Comparison of ENCODE assay signal across 9 mouse cellular contexts in the genomic region with DNA sequence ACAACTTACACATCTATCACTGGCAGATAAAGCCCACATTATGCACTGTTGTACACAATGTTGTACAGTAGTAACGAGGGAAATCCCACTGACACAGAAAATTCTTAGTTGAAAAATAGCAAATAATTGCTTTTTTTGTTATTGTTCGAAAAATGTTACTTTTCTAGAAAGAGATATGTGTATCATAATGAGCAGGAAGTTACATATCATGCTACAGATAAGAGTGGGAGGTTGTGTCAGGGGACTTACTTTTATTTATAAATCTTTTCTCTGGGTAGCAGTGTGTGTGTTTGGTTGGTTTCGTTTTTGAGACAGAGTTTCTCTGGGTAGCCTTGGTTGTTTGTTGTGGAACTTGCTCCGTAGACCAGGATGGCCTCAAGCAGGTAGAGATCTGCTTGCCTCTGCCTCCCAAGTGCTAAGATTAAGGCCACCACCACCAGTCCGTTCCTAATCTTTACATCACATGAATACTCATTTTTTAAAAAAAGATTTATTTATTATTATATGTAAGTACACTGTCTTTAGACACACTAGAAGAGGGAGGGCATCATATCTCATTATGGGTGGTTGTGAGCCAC. TPM values are rescaled to one million over a fixed set of nuclear protein-coding genes. Genes with fewer than 3 reads are reported as not detected.
DNase-seq lines count a peak whose midpoint lies in the region; ATAC-seq and TF ChIP-seq lines count a peak whose summit lies in the region.
"Had no signal": no experiment of that assay in that cellular context is flagged by ENCODE, and none has a peak within 500 bp of the region (broad histone marks: within the 10 kb centered on the region; RNA-seq: fewer than 3 reads in every experiment).

No protein-coding gene starts in this region.

- peaks cover 7% of the 10 kb centered on the region; the same call in 1 of the 2 replicates for H3K36me3 ChIP-seq in lung, postnatal 0 days (ENCODE audit: insufficient read depth, low read length)
- peaks cover 25% of the 10 kb centered on the region for H3K36me3 ChIP-seq in embryonic facial prominence, embryonic 12.5 days
- H3K36me3 ChIP-seq in limb, embryonic 12.5 days, result peaks cover 28% of the 10 kb centered on the region
- peaks cover 22% of the 10 kb centered on the region for H3K36me3 ChIP-seq in stomach, embryonic 14.5 days (ENCODE audit: control insufficient read depth, insufficient read depth, low read length)

- intact Hi-C loops in left cerebral cortex, postnatal 36 days (cut with DNase I), result no loop called here

- no peaks in the 10 kb centered on the region for H3K9me3 ChIP-seq in lung, postnatal 0 days (ENCODE audit: low read length)
- H3K9me3 ChIP-seq in embryonic facial prominence, embryonic 12.5 days, result no peaks in the 10 kb centered on the region
- H3K9me3 ChIP-seq in limb, embryonic 12.5 days, result no peaks in the 10 kb centered on the region
- no peaks in the 10 kb centered on the region for H3K9me3 ChIP-seq in stomach, embryonic 14.5 days (ENCODE audit: control insufficient read depth, low read depth, low read length)

- peaks cover 4% of the 10 kb centered on the region for H3K4me1 ChIP-seq in lung, postnatal 0 days (ENCODE audit: insufficient read depth, low read depth, low read length)
- peaks cover 11% of the 10 kb centered on the region for H3K4me1 ChIP-seq in embryonic facial prominence, embryonic 12.5 days
- peaks cover 16% of the 10 kb centered on the region for H3K4me1 ChIP-seq in limb, embryonic 12.5 days (replicated peaks)
- peaks cover 8% of the 10 kb centered on the region for H3K4me1 ChIP-seq in stomach, embryonic 14.5 days (ENCODE audit: control insufficient read depth, insufficient read depth, low read length)

- 0 out of 2 replicates have a peak overlapping the region, but pooled peaks have one; percentile 44 for H3K9ac ChIP-seq in lung, postnatal 0 days (replicated peaks; ENCODE audit: low read depth)
- no peak overlapping the region for H3K9ac ChIP-seq in embryonic facial prominence, embryonic 12.5 days
- H3K9ac ChIP-seq in limb, embryonic 12.5 days (replicated peaks), result peak overlapping the region; percentile 90
- H3K9ac ChIP-seq in stomach, embryonic 14.5 days (replicated peaks; ENCODE audit: low read depth, low read length), result 0 out of 2 replicates have a peak overlapping the region, but pooled peaks have one; percentile 61

- TF ChIP-seq EP300 in lung, postnatal 0 days (IDR thresholded peaks at IDR 0.05), result no peak

- DNase-seq in lung, postnatal 0 days (ENCODE audit: low spot score), result no peak
- no peak for DNase-seq in lung, adult 18-20 months
- no peak for DNase-seq in left cerebral cortex, postnatal 36 days (ENCODE audit: low spot score in 2 of 2)
- no peak for DNase-seq in right cerebral cortex, postnatal 10 days (ENCODE audit: low spot score in 2 of 2)
- DNase-seq in adrenal gland, postnatal 10 days, result no peak
- DNase-seq: cerebellum, adult 9-10 months had no signal

- WGBS in lung, postnatal 0 days, result 78% methylated on average over 5 of the region's 5 CpGs
- 87% methylated on average over 5 of the region's 5 CpGs for WGBS in embryonic facial prominence, embryonic 12.5 days
- 88% methylated on average over 5 of the region's 5 CpGs for WGBS in limb, embryonic 12.5 days
- WGBS in stomach, embryonic 14.5 days, result 81% methylated on average over 5 of the region's 5 CpGs

- H3K27me3 ChIP-seq in lung, postnatal 0 days (replicated peaks; ENCODE audit: insufficient read depth, low read length), result no peaks in the 10 kb centered on the region
- no peaks in the 10 kb centered on the region for H3K27me3 ChIP-seq in embryonic facial prominence, embryonic 12.5 days
- no peaks in the 10 kb centered on the region for H3K27me3 ChIP-seq in limb, embryonic 12.5 days
- H3K27me3 ChIP-seq in stomach, embryonic 14.5 days (ENCODE audit: control insufficient read depth, insufficient read depth, low read length), result no peaks in the 10 kb centered on the region

- H3K27ac ChIP-seq in lung, postnatal 0 days (ENCODE audit: low read length), result no peak overlapping the region
- H3K27ac ChIP-seq in embryonic facial prominence, embryonic 12.5 days, result no peak overlapping the region
- H3K27ac ChIP-seq in limb, embryonic 12.5 days, result no peak overlapping the region; the same call in 1 of the 2 replicates
- H3K27ac ChIP-seq in stomach, embryonic 14.5 days (ENCODE audit: low read length), result 0 out of 2 replicates have a peak overlapping the region, but pooled peaks have one; percentile 87

- ATAC-seq in lung, postnatal 0 days, result no peak
- no peak for ATAC-seq in embryonic facial prominence, embryonic 12.5 days (ENCODE audit: insufficient number of reproducible peaks, insufficient read depth, low FRiP score, low TSS enrichment)
- no peak for ATAC-seq in limb, embryonic 12.5 days (ENCODE audit: insufficient number of reproducible peaks, insufficient read depth, low FRiP score, low TSS enrichment, low read depth)
- ATAC-seq in stomach, embryonic 14.5 days (ENCODE audit: insufficient number of reproducible peaks, insufficient read depth, low FRiP score, low read depth), result no peak

- peak overlapping the region; percentile 59 for H3K4me2 ChIP-seq in lung, postnatal 0 days (replicated peaks; ENCODE audit: low read depth, low read length)
- peak overlapping the region; percentile 95 for H3K4me2 ChIP-seq in embryonic facial prominence, embryonic 12.5 days (replicated peaks)
- H3K4me2 ChIP-seq in limb, embryonic 12.5 days, result peak overlapping the region; percentile 66
- H3K4me2 ChIP-seq in stomach, embryonic 14.5 days (replicated peaks; ENCODE audit: low read depth, low read length), result peak overlapping the region; percentile 48

- peak overlapping the region; percentile 70; the same call in 1 of the 2 replicates for H3K4me3 ChIP-seq in lung, postnatal 0 days (ENCODE audit: low read depth, low read length)
- H3K4me3 ChIP-seq in embryonic facial prominence, embryonic 12.5 days, result peak overlapping the region; percentile 88
- H3K4me3 ChIP-seq in limb, embryonic 12.5 days (replicated peaks), result peak overlapping the region; percentile 87
- peak overlapping the region; percentile 69 for H3K4me3 ChIP-seq in stomach, embryonic 14.5 days (ENCODE audit: low read depth, low read length)

- no peak for TF ChIP-seq CTCF in lung, postnatal 0 days (IDR thresholded peaks at IDR 0.05)

RNA-seq across cellular contexts. Expression of a gene that starts 1.0 kb away (rescaled TPM):
- 11.1 and 11.4 TPM in 2 replicates for polyA plus RNA-seq in lung, postnatal 0 days (2015; fragmentation: Nextera tagmentation; extraction: Ambion mirVana)
- polyA plus RNA-seq in embryonic facial prominence, embryonic 12.5 days (2016; fragmentation: Nextera tagmentation; extraction: Ambion mirVana), result 34.6 and 35.6 TPM in 2 replicates
- polyA plus RNA-seq in limb, embryonic 12.5 days (2016; fragmentation: Nextera tagmentation; extraction: Ambion mirVana), result 34.0 and 36.4 TPM in 2 replicates
- polyA plus RNA-seq in stomach, embryonic 14.5 days (2014; fragmentation: Nextera tagmentation; extraction: Ambion mirVana), result 22.1 and 29.4 TPM in 2 replicates
- 100 to 1,000 TPM; 113 to 146 TPM for total RNA-seq in left cerebral cortex, postnatal 36 days (2021)
- total RNA-seq in adrenal gland, postnatal 10 days (2021), result 100 to 1,000 TPM in 1 of 2 experiments, 10 to 100 TPM in 1; 97.2 to 121 TPM

RNA-seq across cellular contexts. Expression of a gene that starts 16.8 kb away (rescaled TPM):
- 24.5 and 26.1 TPM in 2 replicates for polyA plus RNA-seq in lung, postnatal 0 days (2015; fragmentation: Nextera tagmentation; extraction: Ambion mirVana)
- polyA plus RNA-seq in embryonic facial prominence, embryonic 12.5 days (2016; fragmentation: Nextera tagmentation; extraction: Ambion mirVana), result 28.3 and 32.4 TPM in 2 replicates
- 28.9 and 30.7 TPM in 2 replicates for polyA plus RNA-seq in limb, embryonic 12.5 days (2016; fragmentation: Nextera tagmentation; extraction: Ambion mirVana)
- polyA plus RNA-seq in stomach, embryonic 14.5 days (2014; fragmentation: Nextera tagmentation; extraction: Ambion mirVana), result 24.5 and 25.4 TPM in 2 replicates
- total RNA-seq in left cerebral cortex, postnatal 36 days (2021), result 10 to 100 TPM; 52.5 to 55.5 TPM
- 10 to 100 TPM; 42.3 to 47.3 TPM for total RNA-seq in adrenal gland, postnatal 10 days (2021)

RNA-seq across cellular contexts. Expression of a gene that starts 18.4 kb away (rescaled TPM):
- 14.7 and 17.7 TPM in 2 replicates for polyA plus RNA-seq in lung, postnatal 0 days (2015; fragmentation: Nextera tagmentation; extraction: Ambion mirVana)
- 11.2 and 11.8 TPM in 2 replicates for polyA plus RNA-seq in embryonic facial prominence, embryonic 12.5 days (2016; fragmentation: Nextera tagmentation; extraction: Ambion mirVana)
- 11.1 and 12.8 TPM in 2 replicates for polyA plus RNA-seq in limb, embryonic 12.5 days (2016; fragmentation: Nextera tagmentation; extraction: Ambion mirVana)
- polyA plus RNA-seq in stomach, embryonic 14.5 days (2014; fragmentation: Nextera tagmentation; extraction: Ambion mirVana), result 22.3 and 23.7 TPM in 2 replicates
- total RNA-seq in left cerebral cortex, postnatal 36 days (2021), result 10 to 100 TPM; 27.6 to 33.4 TPM
- total RNA-seq in adrenal gland, postnatal 10 days (2021), result 10 to 100 TPM; 30.6 to 44.8 TPM

RNA-seq across cellular contexts. Expression of a gene that starts 28.7 kb away (rescaled TPM):
- 1,758 and 2,031 TPM in 2 replicates for polyA plus RNA-seq in lung, postnatal 0 days (2015; fragmentation: Nextera tagmentation; extraction: Ambion mirVana)
- 1,820 and 1,932 TPM in 2 replicates for polyA plus RNA-seq in embryonic facial prominence, embryonic 12.5 days (2016; fragmentation: Nextera tagmentation; extraction: Ambion mirVana)
- 2,041 and 2,143 TPM in 2 replicates for polyA plus RNA-seq in limb, embryonic 12.5 days (2016; fragmentation: Nextera tagmentation; extraction: Ambion mirVana)
- polyA plus RNA-seq in stomach, embryonic 14.5 days (2014; fragmentation: Nextera tagmentation; extraction: Ambion mirVana), result 2,532 and 2,694 TPM in 2 replicates
- total RNA-seq in left cerebral cortex, postnatal 36 days (2021), result 100 to 1,000 TPM; 631 to 695 TPM
- 1,000 to 10,000 TPM; 1,303 to 1,311 TPM for total RNA-seq in adrenal gland, postnatal 10 days (2021)

RNA-seq across cellular contexts. Expression of a gene that starts 29.2 kb away (rescaled TPM):
- 133 and 136 TPM in 2 replicates for polyA plus RNA-seq in lung, postnatal 0 days (2015; fragmentation: Nextera tagmentation; extraction: Ambion mirVana)
- polyA plus RNA-seq in embryonic facial prominence, embryonic 12.5 days (2016; fragmentation: Nextera tagmentation; extraction: Ambion mirVana), result 173 and 176 TPM in 2 replicates
- 147 and 161 TPM in 2 replicates for polyA plus RNA-seq in limb, embryonic 12.5 days (2016; fragmentation: Nextera tagmentation; extraction: Ambion mirVana)
- 118 and 123 TPM in 2 replicates for polyA plus RNA-seq in stomach, embryonic 14.5 days (2014; fragmentation: Nextera tagmentation; extraction: Ambion mirVana)
- 10 to 100 TPM; 67.0 to 69.5 TPM for total RNA-seq in left cerebral cortex, postnatal 36 days (2021)
- 10 to 100 TPM; 65.4 to 70.9 TPM for total RNA-seq in adrenal gland, postnatal 10 days (2021)
